In genomic region chr1:156184158-156184571, GRCm38 (mm10) we compare ENCODE assay signal across 10 mouse cellular contexts. TPM values are rescaled to one million over a fixed set of nuclear protein-coding genes. Genes with fewer than 3 reads are reported as not detected.
DNase-seq lines count a peak whose midpoint lies in the region; ATAC-seq and TF ChIP-seq lines count a peak whose summit lies in the region.
"Had no signal": no experiment of that assay in that cellular context is flagged by ENCODE, and none has a peak within 500 bp of the region (broad histone marks: within the 10 kb centered on the region; RNA-seq: fewer than 3 reads in every experiment).

No protein-coding gene starts in this region.

- no peaks in the 10 kb centered on the region for H3K27me3 ChIP-seq in heart, embryonic 12.5 days (replicated peaks)
- H3K27me3 ChIP-seq in heart, adult 2 months (ENCODE audit: control insufficient read depth, insufficient read depth, low read length): no peaks in the 10 kb centered on the region
- H3K27me3 ChIP-seq in kidney, adult 2 months (replicated peaks; ENCODE audit: control insufficient read depth, insufficient read depth, low read length): no peaks in the 10 kb centered on the region
- peaks cover 12% of the 10 kb centered on the region; the same call in 1 of the 2 replicates for H3K27me3 ChIP-seq in midbrain, embryonic 10.5 days (ENCODE audit: low read depth, poor library complexity, severe bottlenecking)

- 0 out of 2 replicates have a peak, but pooled peaks cover 7% of the 10 kb centered on the region for H3K9me3 ChIP-seq in heart, embryonic 12.5 days (replicated peaks)
- H3K9me3 ChIP-seq in midbrain, embryonic 10.5 days (replicated peaks): no peaks in the 10 kb centered on the region

- intact Hi-C loops in heart, adult 2 months (cut with DNase I): no loop called here

- no peak for ATAC-seq in heart, embryonic 12.5 days (ENCODE audit: insufficient number of reproducible peaks, low FRiP score)
- ATAC-seq: inflammation-experienced regulatory T-cells, adult 6 months had no signal

- 22% methylated on average over 11 of the region's 11 CpGs for WGBS in heart, embryonic 12.5 days
- WGBS in heart, adult 2 months: 23% methylated on average over 11 of the region's 11 CpGs
- WGBS in kidney, adult 2 months: 2% methylated on average over 11 of the region's 11 CpGs
- WGBS in midbrain, embryonic 10.5 days: 49% methylated on average over 11 of the region's 11 CpGs

- no peak overlapping the region for H3K9ac ChIP-seq in heart, embryonic 12.5 days
- no peak overlapping the region for H3K9ac ChIP-seq in heart, adult 2 months (ENCODE audit: low read depth, low read length)

- TF ChIP-seq CTCF in heart, adult 2 months (IDR thresholded peaks at IDR 0.05): no peak
- TF ChIP-seq CTCF in kidney, adult 2 months (conservative IDR thresholded peaks at IDR 0.05; ENCODE audit: insufficient read depth, insufficient read length, low read depth, low read length): no peak

- H3K4me1 ChIP-seq in heart, embryonic 12.5 days (replicated peaks): peaks cover 61% of the 10 kb centered on the region
- no peaks in the 10 kb centered on the region; the same call in 1 of the 2 replicates for H3K4me1 ChIP-seq in heart, adult 2 months (ENCODE audit: control insufficient read depth, insufficient read depth, low read length)
- H3K4me1 ChIP-seq in kidney, adult 2 months (ENCODE audit: control insufficient read depth, insufficient read depth, low read length): peaks cover 5% of the 10 kb centered on the region; the same call in 1 of the 2 replicates
- peaks cover 63% of the 10 kb centered on the region for H3K4me1 ChIP-seq in midbrain, embryonic 10.5 days

- H3K36me3 ChIP-seq in heart, embryonic 12.5 days: no peaks in the 10 kb centered on the region
- no peaks in the 10 kb centered on the region for H3K36me3 ChIP-seq in heart, adult 2 months (ENCODE audit: control insufficient read depth, insufficient read depth, low read length)
- H3K36me3 ChIP-seq in kidney, adult 2 months (ENCODE audit: control insufficient read depth, insufficient read depth, low read length): no peaks in the 10 kb centered on the region
- no peaks in the 10 kb centered on the region for H3K36me3 ChIP-seq in midbrain, embryonic 10.5 days

- H3K27ac ChIP-seq in heart, embryonic 12.5 days (ENCODE audit: poor library complexity, severe bottlenecking): peak overlapping the region; percentile 64; the same call in 1 of the 2 replicates
- no peak overlapping the region for H3K27ac ChIP-seq in heart, adult 2 months
- H3K27ac ChIP-seq in kidney, adult 2 months (ENCODE audit: insufficient read depth, low read depth, low read length): peak overlapping the region; percentile 83
- peak overlapping the region; percentile 84 for H3K27ac ChIP-seq in midbrain, embryonic 10.5 days (replicated peaks)

- peak overlapping the region; percentile 35 for H3K4me2 ChIP-seq in heart, embryonic 12.5 days

- no peak for DNase-seq in heart, adult 2 months
- DNase-seq in embryo, embryonic 10.5 days (ENCODE audit: low spot score): peak; percentile 79
- DNase-seq in kidney, adult 2 months: peak; percentile 87
- DNase-seq in midbrain, embryonic 10.5 days (ENCODE audit: low spot score): peak; percentile 42
- DNase-seq in spleen, postnatal 36 days (ENCODE audit: low spot score in 2 of 2): no peak
- DNase-seq in layer of hippocampus, postnatal 36 days: no peak
- no peak for DNase-seq in ovary, postnatal 14 days (ENCODE audit: low spot score)

- no peak for TF ChIP-seq EP300 in heart, adult 2 months (IDR thresholded peaks at IDR 0.05; ENCODE audit: insufficient read depth, low read depth, low read length)

- H3K4me3 ChIP-seq in heart, embryonic 12.5 days: no peak overlapping the region
- no peak overlapping the region for H3K4me3 ChIP-seq in heart, adult 2 months
- no peak overlapping the region for H3K4me3 ChIP-seq in kidney, adult 2 months (ENCODE audit: insufficient read depth, low read depth, low read length)
- H3K4me3 ChIP-seq in midbrain, embryonic 10.5 days: peak overlapping the region; percentile 14; the same call in 1 of the 2 replicates

- no peak for TF ChIP-seq POLR2A in heart, adult 2 months (IDR thresholded peaks at IDR 0.05; ENCODE audit: insufficient read depth, low read depth, low read length)
- no peak for TF ChIP-seq POLR2A in kidney, adult 2 months (IDR thresholded peaks at IDR 0.05; ENCODE audit: low read depth, low read length)

- H3K79me2 ChIP-seq in heart, adult 2 months (replicated peaks; ENCODE audit: control insufficient read depth, insufficient read depth, low read length): no peaks in the 10 kb centered on the region

RNA-seq across cellular contexts. Expression of gene Fam163a, which starts 20.7 kb away (rescaled TPM):
- polyA plus RNA-seq in heart, embryonic 12.5 days (2016; fragmentation: Nextera tagmentation; extraction: Ambion mirVana): 3.0 and 3.6 TPM in 2 replicates
- not detected for total RNA-seq in heart, adult 2 months (2021)
- 0.09 and 0.23 TPM in 2 replicates for polyA plus RNA-seq in heart, adult 2 months (2012; rRNA removed)
- polyA plus RNA-seq in kidney, adult 2 months (2012; rRNA removed): 5.7 and 6.9 TPM in 2 replicates
- polyA plus RNA-seq in midbrain, embryonic 10.5 days (2016; fragmentation: Nextera tagmentation; extraction: Ambion mirVana): 4.5 and 7.2 TPM in 2 replicates
- 10 to 100 TPM; 15.5 to 17.3 TPM for total RNA-seq in layer of hippocampus, postnatal 36 days (2021)
- polyA plus RNA-seq: C2C12; inflammation-experienced regulatory T-cells, adult 6 months had no signal

Comparison
In these comparisons a context has a peak if more than half of its experiments do, and no peak if none do; other contexts are left out.
1. DNase-seq: peak in embryo, embryonic 10.5 days (single experiment), kidney, adult 2 months (single experiment) and midbrain, embryonic 10.5 days (single experiment); none in heart, adult 2 months (0 of 2), spleen, postnatal 36 days (0 of 2), layer of hippocampus, postnatal 36 days (0 of 2) and ovary, postnatal 14 days (single experiment).